Mouse (Mus musculus): ENCODE data around the gene Gadd45g. TPM values are rescaled to one million over a fixed set of nuclear protein-coding genes. Genes with fewer than 3 reads are reported as not detected.

Gadd45g gene
- polyA plus RNA-seq, 1 experiment from 2014 or later = 60.3 TPM

- Histone ChIP-seq H3K27me3 (no peaks in the 10 kb centered on the region), H3K9ac (no peak overlapping the region), H3K4me1 (peaks cover 11% of the 10 kb centered on the region; the same call in 1 of the 2 replicates), H3K4me2 (replicated peaks) (no peak overlapping the region), H3K27ac (no peak overlapping the region), H3K4me3 (no peak overlapping the region), H3K36me3 (no peaks in the 10 kb centered on the region), H3K9me3 (no peaks in the 10 kb centered on the region)
- no peak for ATAC-seq (ENCODE audit: insufficient number of reproducible peaks, insufficient read depth, low FRiP score, low TSS enrichment)
- WGBS = 88% methylated on average over 3 of the region's 3 CpGs
These were observed 33.1 kb downstream of the Gadd45g start for GRCm38 (mm10) chr13:51879571-51879970.

GRCm38 (mm10) chr13:51880019-51880418 lies 33.5 kb downstream of the Gadd45g start:
- Histone ChIP-seq H3K36me3 (no peaks in the 10 kb centered on the region), H3K27me3 (no peaks in the 10 kb centered on the region), H3K4me1 (peaks cover 11% of the 10 kb centered on the region; the same call in 1 of the 2 replicates), H3K9ac (no peak overlapping the region), H3K9me3 (no peaks in the 10 kb centered on the region), H3K27ac (no peak overlapping the region), H3K4me2 (replicated peaks) (no peak overlapping the region), H3K4me3 (no peak overlapping the region)
- no peak for ATAC-seq (ENCODE audit: insufficient number of reproducible peaks, insufficient read depth, low FRiP score, low TSS enrichment)
- WGBS = 79% methylated on average over 4 of the region's 4 CpGs

GRCm38 (mm10) chr13:51881271-51882128 lies 35.0 kb downstream of the Gadd45g start:
- Histone ChIP-seq H3K36me3 (no peaks in the 10 kb centered on the region), H3K27ac (no peak overlapping the region), H3K4me3 (no peak overlapping the region), H3K9me3 (no peaks in the 10 kb centered on the region), H3K9ac (no peak overlapping the region), H3K4me2 (replicated peaks) (no peak overlapping the region), H3K4me1 (peaks cover 6% of the 10 kb centered on the region; the same call in 1 of the 2 replicates), H3K27me3 (no peaks in the 10 kb centered on the region)
- no peak for ATAC-seq (ENCODE audit: insufficient number of reproducible peaks, insufficient read depth, low FRiP score, low TSS enrichment)
- WGBS = 59% methylated on average over 11 of the region's 11 CpGs

GRCm38 (mm10) chr13:51882218-51882617 lies 35.7 kb downstream of the Gadd45g start:
- no peaks in the 10 kb centered on the region for H3K9me3 ChIP-seq
- 79% methylated on average over 3 of the region's 3 CpGs for WGBS
- H3K4me3 ChIP-seq = no peak overlapping the region
- H3K9ac ChIP-seq = no peak overlapping the region
- H3K36me3 ChIP-seq = no peaks in the 10 kb centered on the region
- H3K4me2 ChIP-seq (replicated peaks) = no peak overlapping the region
- no peak overlapping the region for H3K27ac ChIP-seq
- H3K27me3 ChIP-seq = no peaks in the 10 kb centered on the region
- peaks cover 6% of the 10 kb centered on the region; the same call in 1 of the 2 replicates for H3K4me1 ChIP-seq
- no peak for ATAC-seq (ENCODE audit: insufficient number of reproducible peaks, insufficient read depth, low FRiP score, low TSS enrichment)

- Histone ChIP-seq H3K4me2 (replicated peaks) (no peak overlapping the region), H3K36me3 (no peaks in the 10 kb centered on the region), H3K4me3 (no peak overlapping the region), H3K9me3 (no peaks in the 10 kb centered on the region), H3K27ac (no peak overlapping the region), H3K9ac (no peak overlapping the region), H3K4me1 (peaks cover 6% of the 10 kb centered on the region; the same call in 1 of the 2 replicates), H3K27me3 (no peaks in the 10 kb centered on the region)
- 67% methylated on average over 5 of the region's 5 CpGs for WGBS
- no peak for ATAC-seq (ENCODE audit: insufficient number of reproducible peaks, insufficient read depth, low FRiP score, low TSS enrichment)
These were observed 37.8 kb downstream of the Gadd45g start for GRCm38 (mm10) chr13:51884250-51884649.

GRCm38 (mm10) chr13:51885594-51885993 lies 39.1 kb downstream of the Gadd45g start:
- H3K4me3 ChIP-seq = no peak overlapping the region
- peaks cover 6% of the 10 kb centered on the region; the same call in 1 of the 2 replicates for H3K4me1 ChIP-seq
- H3K9me3 ChIP-seq = no peaks in the 10 kb centered on the region
- no peak for ATAC-seq (ENCODE audit: insufficient number of reproducible peaks, insufficient read depth, low FRiP score, low TSS enrichment)
- no peaks in the 10 kb centered on the region for H3K27me3 ChIP-seq
- no peak overlapping the region for H3K9ac ChIP-seq
- WGBS = 90% methylated on average over 10 of the region's 10 CpGs
- no peaks in the 10 kb centered on the region for H3K36me3 ChIP-seq
- no peak overlapping the region for H3K27ac ChIP-seq
- H3K4me2 ChIP-seq (replicated peaks) = no peak overlapping the region

- ATAC-seq (ENCODE audit: insufficient number of reproducible peaks, insufficient read depth, low FRiP score, low TSS enrichment) = no peak
- no peak overlapping the region for H3K4me3 ChIP-seq
- H3K27ac ChIP-seq = no peak overlapping the region
- no peaks in the 10 kb centered on the region for H3K27me3 ChIP-seq
- no peaks in the 10 kb centered on the region for H3K36me3 ChIP-seq
- peaks cover 6% of the 10 kb centered on the region; the same call in 1 of the 2 replicates for H3K4me1 ChIP-seq
- no peaks in the 10 kb centered on the region for H3K9me3 ChIP-seq
- no peak overlapping the region for H3K4me2 ChIP-seq (replicated peaks)
- H3K9ac ChIP-seq = no peak overlapping the region
- WGBS = 74% methylated on average over 6 of the region's 6 CpGs
These were observed 39.6 kb downstream of the Gadd45g start for GRCm38 (mm10) chr13:51886085-51886484.

GRCm38 (mm10) chr13:51886723-51887122 lies 40.2 kb downstream of the Gadd45g start:
- H3K36me3 ChIP-seq = no peaks in the 10 kb centered on the region
- ATAC-seq (ENCODE audit: insufficient number of reproducible peaks, insufficient read depth, low FRiP score, low TSS enrichment) = no peak
- no peaks in the 10 kb centered on the region for H3K9me3 ChIP-seq
- WGBS = 87% methylated on average over 10 of the region's 10 CpGs
- no peaks in the 10 kb centered on the region for H3K27me3 ChIP-seq
- H3K27ac ChIP-seq = no peak overlapping the region
- no peak overlapping the region for H3K4me3 ChIP-seq
- no peak overlapping the region for H3K4me2 ChIP-seq (replicated peaks)
- no peak overlapping the region for H3K9ac ChIP-seq
- peaks cover 6% of the 10 kb centered on the region; the same call in 1 of the 2 replicates for H3K4me1 ChIP-seq

GRCm38 (mm10) chr13:51888426-51888825 lies 41.9 kb downstream of the Gadd45g start:
- H3K36me3 ChIP-seq = no peaks in the 10 kb centered on the region
- no peak for ATAC-seq (ENCODE audit: insufficient number of reproducible peaks, insufficient read depth, low FRiP score, low TSS enrichment)

GRCm38 (mm10) chr13:51891825-51892532 lies 45.5 kb downstream of the Gadd45g start:
- WGBS = 86% methylated on average over 6 of the region's 6 CpGs

More at GRCm38 (mm10) chr13:51888426-51888825, 41.9 kb downstream of the Gadd45g start:
- no peak overlapping the region for H3K4me2 ChIP-seq (replicated peaks)
- 72% methylated on average over 2 of the region's 2 CpGs for WGBS
- H3K4me3 ChIP-seq = no peak overlapping the region
- no peak overlapping the region for H3K27ac ChIP-seq
- H3K4me1 ChIP-seq = peaks cover 6% of the 10 kb centered on the region; the same call in 1 of the 2 replicates
- H3K27me3 ChIP-seq = no peaks in the 10 kb centered on the region
- no peak overlapping the region for H3K9ac ChIP-seq
- no peaks in the 10 kb centered on the region for H3K9me3 ChIP-seq

GRCm38 (mm10) chr13:51897579-51897978 lies 51.1 kb downstream of the Gadd45g start:
- Histone ChIP-seq H3K4me3 (no peak overlapping the region), H3K27ac (no peak overlapping the region), H3K9ac (no peak overlapping the region), H3K9me3 (no peaks in the 10 kb centered on the region), H3K4me1 (peaks cover under 1% of the 10 kb centered on the region), H3K36me3 (no peaks in the 10 kb centered on the region), H3K27me3 (no peaks in the 10 kb centered on the region), H3K4me2 (replicated peaks) (no peak overlapping the region)
- ATAC-seq (ENCODE audit: insufficient number of reproducible peaks, insufficient read depth, low FRiP score, low TSS enrichment) = no peak
- WGBS = 83% methylated on average over 3 of the region's 3 CpGs

More at GRCm38 (mm10) chr13:51891825-51892532, 45.5 kb downstream of the Gadd45g start:
- H3K36me3 ChIP-seq = no peaks in the 10 kb centered on the region
- H3K27me3 ChIP-seq = no peaks in the 10 kb centered on the region
- ATAC-seq (ENCODE audit: insufficient number of reproducible peaks, insufficient read depth, low FRiP score, low TSS enrichment) = no peak
- no peak overlapping the region for H3K4me3 ChIP-seq
- no peak overlapping the region for H3K4me2 ChIP-seq (replicated peaks)
- H3K9me3 ChIP-seq = no peaks in the 10 kb centered on the region
- H3K9ac ChIP-seq = no peak overlapping the region
- no peaks in the 10 kb centered on the region for H3K4me1 ChIP-seq
- H3K27ac ChIP-seq = no peak overlapping the region

Data from embryonic facial prominence, embryonic 12.5 days (tissue).